9 mouse cellular contexts compared by ENCODE assay signal in genomic region chr5:118704148-118704547, GRCm38 (mm10).
DNase-seq lines count a peak whose midpoint lies in the region; ATAC-seq and TF ChIP-seq lines count a peak whose summit lies in the region.
"Had no signal": no experiment of that assay in that cellular context is flagged by ENCODE, and none has a peak within 500 bp of the region (broad histone marks: within the 10 kb centered on the region; RNA-seq: fewer than 3 reads in every experiment).

No protein-coding gene starts in this region.

- H3K27me3 ChIP-seq in kidney, adult 2 months (replicated peaks; ENCODE audit: control insufficient read depth, insufficient read depth, low read length) = no peaks in the 10 kb centered on the region
- H3K27me3 ChIP-seq: kidney, embryonic 15.5 days; megakaryocyte, embryonic 14.5 days had no signal

- no peak overlapping the region for H3K27ac ChIP-seq in kidney, adult 2 months (ENCODE audit: insufficient read depth, low read depth, low read length)
- H3K27ac ChIP-seq: kidney, embryonic 15.5 days had no signal

- peak; percentile 61 for TF ChIP-seq CTCF in kidney, adult 2 months (conservative IDR thresholded peaks at IDR 0.05; ENCODE audit: insufficient read depth, insufficient read length, low read depth, low read length)

- TF ChIP-seq POLR2A in kidney, adult 2 months (IDR thresholded peaks at IDR 0.05; ENCODE audit: low read depth, low read length) = no peak

- no peak overlapping the region for H3K4me3 ChIP-seq in kidney, adult 2 months (ENCODE audit: insufficient read depth, low read depth, low read length)
- H3K4me3 ChIP-seq: kidney, embryonic 15.5 days had no signal

- H3K4me1 ChIP-seq in kidney, adult 2 months (ENCODE audit: control insufficient read depth, insufficient read depth, low read length) = peaks cover 12% of the 10 kb centered on the region

- ATAC-seq in CD4-positive, CD25-positive, alpha-beta regulatory T cell, adult 4 months = peak; percentile 49

- peak; percentile 23 for DNase-seq in kidney, adult 2 months
- DNase-seq in kidney, adult 9 months = no peak
- peak; percentile 49 for DNase-seq in T-cell, adult 2 months (ENCODE audit: low spot score)
- DNase-seq in naive thymus-derived CD4-positive, alpha-beta T cell, adult 2 months (ENCODE audit: low read depth) = peak; percentile 66
- DNase-seq in left cerebral cortex, adult 8-10 months (ENCODE audit: low spot score in 2 of 2) = no peak
- no peak for DNase-seq in gastrocnemius, postnatal 4 days (ENCODE audit: low spot score in 2 of 2)

- no peaks in the 10 kb centered on the region for H3K36me3 ChIP-seq in kidney, adult 2 months (ENCODE audit: control insufficient read depth, insufficient read depth, low read length)
- H3K36me3 ChIP-seq: kidney, embryonic 15.5 days had no signal

- WGBS in kidney, adult 2 months = 94% methylated on average over 3 of the region's 3 CpGs

Comparison
In these comparisons a context has a peak if more than half of its experiments do, and no peak if none do; other contexts are left out.
1. DNase-seq: peak in kidney, adult 2 months (single experiment), T-cell, adult 2 months (single experiment) and naive thymus-derived CD4-positive, alpha-beta T cell, adult 2 months (single experiment); none in kidney, adult 9 months (single experiment), left cerebral cortex, adult 8-10 months (0 of 2) and gastrocnemius, postnatal 4 days (0 of 2).